Mouse (Mus musculus): ENCODE data around the gene Ccdc65.

GRCm38 (mm10) chr15:98771813-98772425 is 63.9 kb downstream of the Ccdc65 start:
- TF ChIP-seq CTCF (IDR thresholded peaks at IDR 0.05; ENCODE audit: low read depth) (no peak), EP300 (IDR thresholded peaks at IDR 0.05; ENCODE audit: low read depth) (no peak)

Data from liver, postnatal 0 days (tissue).